Mouse (Mus musculus) kidney, embryonic 16.5 days (tissue): ENCODE measurements around the gene Lrrc38. TPM values are rescaled to one million over a fixed set of nuclear protein-coding genes. Genes with fewer than 3 reads are reported as not detected.

Experiments
- polyA plus RNA-seq: library from polyadenylated mRNA; unstranded; fragments of >200 nt; fragmentation: Nextera tagmentation; extraction: Ambion mirVana; gene quantifications from 2 replicates; pipeline ENCODE4 v1.2.1, GENCODE M21; 2015

Lrrc38 gene
- polyA plus RNA-seq, 1 experiment from 2014 or later = 0.06 TPM

Other genes starting within 250 kb of the Lrrc38 start
- 9.7 and 11.6 TPM in 2 replicates for gene Prdm2, start 136.8 kb upstream of the Lrrc38 start, polyA plus RNA-seq
- gene Pdpn, start 50.2 kb upstream of the Lrrc38 start, polyA plus RNA-seq = 47.5 and 48.2 TPM in 2 replicates
- gene Pramel1, start 44.7 kb downstream of the Lrrc38 start, polyA plus RNA-seq = not detected in 2 replicates
- gene Pramef8, start 62.7 kb downstream of the Lrrc38 start, polyA plus RNA-seq = 21.5 and 23.4 TPM in 2 replicates
- not detected in 2 replicates for gene Oog4, start 100.6 kb downstream of the Lrrc38 start, polyA plus RNA-seq
- gene Gm13043, start 161.6 kb downstream of the Lrrc38 start, polyA plus RNA-seq = not detected in 2 replicates
- gene Gm13040, start 186.2 kb downstream of the Lrrc38 start, polyA plus RNA-seq = not detected in 2 replicates
- not detected in 2 replicates for gene BC080695, start 201.9 kb downstream of the Lrrc38 start, polyA plus RNA-seq
- gene Gm13057, start 202.0 kb downstream of the Lrrc38 start, polyA plus RNA-seq = not detected in 2 replicates